Mouse (Mus musculus) skeletal muscle tissue, adult 2 months (tissue): Measurements from ENCODE around the gene H2al2a.
"Not testable (repeated sequence)": the region's sequence is repeated elsewhere in the genome, so short reads cannot be mapped to it uniquely, and the experiment has no call there.

Experiments used
- DNase-seq: peaks from one replicate; pipeline ENCODE4 v3.0.0-alpha.2; 2012; ENCODE audit warnings: low read depth, low spot score

The H2al2a gene

GRCm38 (mm10) chr2:17977645-17978044 is 19.1 kb downstream of the H2al2a start:
- DNase-seq, result not testable (repeated sequence)

- DNase-seq, result no peak
Observed at GRCm38 (mm10) chr2:17975601-17976327, 21.0 kb downstream of the H2al2a start.

- DNase-seq, result no peak
Observed at GRCm38 (mm10) chr2:17973868-17974440, 22.8 kb downstream of the H2al2a start.

GRCm38 (mm10) chr2:17973246-17973645 is 23.5 kb downstream of the H2al2a start:
- no peak for DNase-seq

- DNase-seq, result no peak
Observed at GRCm38 (mm10) chr2:17972843-17973242, 23.9 kb downstream of the H2al2a start.

- no peak for DNase-seq
Observed at GRCm38 (mm10) chr2:17971407-17971806, 25.4 kb downstream of the H2al2a start.

- no peak for DNase-seq
Observed at GRCm38 (mm10) chr2:17970662-17971061, 26.1 kb downstream of the H2al2a start.

- no peak for DNase-seq
Observed at GRCm38 (mm10) chr2:17970187-17970586, 26.6 kb downstream of the H2al2a start.

- no peak for DNase-seq
Observed at GRCm38 (mm10) chr2:17968571-17968970, 28.2 kb downstream of the H2al2a start.

- DNase-seq, result not testable (repeated sequence)
Observed at GRCm38 (mm10) chr2:17968037-17968436, 28.7 kb downstream of the H2al2a start.

- DNase-seq, result no peak
Observed at GRCm38 (mm10) chr2:17959501-17959900, 37.3 kb downstream of the H2al2a start.

GRCm38 (mm10) chr2:17946875-17947274 is 49.9 kb downstream of the H2al2a start:
- DNase-seq, result no peak
